Mouse (Mus musculus) hindbrain, embryonic 11.5 days (tissue): ENCODE measurements at regions not wholly inside any gene's neighbourhood (a gene's known extent, or its start where the extent isn't known, plus 50 kb on each side); places are given as distances from the start of the nearest gene placed in this dataset.

ENCODE experiments used
- ATAC-seq: fragments of 200-750 bp; cut with Nextera tagmentation; 2 replicates; pipeline ENCODE4 v1.8.0; 2017; ENCODE audit warnings: mild to moderate bottlenecking, moderate TSS enrichment, moderate library complexity; ENCODE audit not compliant: low FRiP score
- DNase-seq: peaks from one replicate; pipeline ENCODE4 v3.0.0-alpha.2; 2015; ENCODE audit warnings: low spot score
- H3K27ac ChIP-seq: fragments of 300-500 bp; sonication (generic); 2 replicates; pipeline ENCODE4 v1.5.1; 2014; ENCODE audit warnings: mild to moderate bottlenecking, low read depth, low read length
- H3K27me3 ChIP-seq: fragments of 300-500 bp; sonication (generic); 2 replicates; pipeline ENCODE4 v1.6.1; 2014; ENCODE audit warnings: mild to moderate bottlenecking, low read length, moderate library complexity, mixed read lengths; ENCODE audit not compliant: control insufficient read depth, insufficient read depth
- H3K36me3 ChIP-seq: fragments of 300-500 bp; sonication (generic); 2 replicates; pipeline ENCODE4 v1.6.1; 2014; ENCODE audit warnings: mild to moderate bottlenecking, low read length, moderate library complexity, mixed read lengths; ENCODE audit not compliant: control insufficient read depth, insufficient read depth
- H3K4me1 ChIP-seq: fragments of 300-500 bp; sonication (generic); replicated peaks from 2 replicates; pipeline ENCODE4 v1.6.1; 2014; ENCODE audit warnings: low read length, mixed read lengths; ENCODE audit not compliant: control insufficient read depth, insufficient read depth
- H3K4me2 ChIP-seq: fragments of 300-500 bp; sonication (generic); replicated peaks from 2 replicates; pipeline ENCODE4 v1.6.1; 2014; ENCODE audit warnings: mild to moderate bottlenecking, low read depth, low read length
- H3K4me3 ChIP-seq: fragments of 300-500 bp; sonication (generic); 2 replicates; pipeline ENCODE4 v1.5.1; 2014; ENCODE audit warnings: low read depth, low read length
- H3K9ac ChIP-seq: fragments of 300-500 bp; sonication (generic); 2 replicates; pipeline ENCODE4 v1.6.1; 2014; ENCODE audit warnings: low read depth, low read length
- H3K9me3 ChIP-seq: fragments of 300-500 bp; sonication (generic); 2 replicates; pipeline ENCODE4 v1.6.1; 2016; ENCODE audit warnings: low read length; ENCODE audit not compliant: control insufficient read depth
- WGBS: fragments of 180-500 bp; shearing (Covaris S2); extraction: QIAGEN DNeasy Blood & Tissue Kit; methylation state at CpG from one replicate; pipeline ENCODE4 v1.1.7; 2014; 5-methylcytosine and 5-hydroxymethylcytosine counted together

DNA sequence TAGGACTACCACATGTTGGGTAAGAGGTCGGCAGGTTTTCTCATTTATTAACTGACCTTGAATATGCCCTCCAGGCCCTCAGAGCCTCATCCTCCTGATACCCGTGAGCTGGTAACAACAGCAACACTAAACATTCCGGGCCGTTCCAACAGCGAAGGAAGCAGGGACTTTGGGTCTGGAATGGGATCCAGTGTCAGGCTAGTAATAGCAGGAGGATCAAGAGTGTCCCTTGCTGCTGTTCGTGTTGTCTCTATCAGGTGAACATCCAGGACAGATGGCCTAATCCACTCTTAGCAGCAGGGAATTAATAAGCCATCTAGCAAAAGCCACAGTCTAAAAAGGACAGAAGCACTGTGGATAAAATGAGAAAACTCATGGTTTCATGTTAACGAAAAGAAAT is 106.7 kb downstream of the Cpeb2 start:
- no peak overlapping the region for H3K4me3 ChIP-seq
- no peak overlapping the region for H3K4me2 ChIP-seq
- ATAC-seq (no peak), DNase-seq (no peak)
- H3K9me3 ChIP-seq: no peaks in the 10 kb centered on the region
- no peak overlapping the region for H3K27ac ChIP-seq
- H3K27me3 ChIP-seq: no peaks in the 10 kb centered on the region
- H3K36me3 ChIP-seq: no peaks in the 10 kb centered on the region
- no peak overlapping the region for H3K9ac ChIP-seq
- 80% methylated on average over 7 of the region's 7 CpGs for WGBS
- H3K4me1 ChIP-seq: no peaks in the 10 kb centered on the region

DNA sequence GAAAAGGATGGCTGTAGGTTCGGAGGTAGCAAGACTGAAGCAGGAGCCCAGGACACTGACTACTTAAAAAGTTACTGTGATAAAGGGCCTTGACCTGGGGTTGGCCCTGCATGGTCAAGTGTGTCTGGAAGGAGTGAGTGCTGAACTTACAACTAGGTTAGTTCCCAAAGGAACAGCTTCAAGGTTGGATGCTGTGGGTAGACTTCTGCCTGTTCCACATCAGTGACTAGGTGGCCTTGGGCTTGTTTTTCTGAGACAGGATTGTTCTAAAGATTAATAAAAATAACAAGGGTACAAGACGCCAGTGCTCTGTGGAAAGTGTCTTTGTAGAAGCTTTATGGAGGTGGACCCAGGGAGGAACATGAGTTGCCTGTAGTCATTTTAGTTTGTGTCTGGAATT is 108.5 kb downstream of the Cpeb2 start:
- H3K36me3 ChIP-seq: no peaks in the 10 kb centered on the region
- H3K9ac ChIP-seq: no peak overlapping the region
- no peak overlapping the region for H3K4me2 ChIP-seq
- no peaks in the 10 kb centered on the region for H3K27me3 ChIP-seq
- no peak overlapping the region for H3K27ac ChIP-seq
- 91% methylated on average over 2 of the region's 2 CpGs for WGBS
- ATAC-seq (no peak), DNase-seq (no peak)
- H3K9me3 ChIP-seq: no peaks in the 10 kb centered on the region
- no peaks in the 10 kb centered on the region for H3K4me1 ChIP-seq
- H3K4me3 ChIP-seq: no peak overlapping the region

DNA sequence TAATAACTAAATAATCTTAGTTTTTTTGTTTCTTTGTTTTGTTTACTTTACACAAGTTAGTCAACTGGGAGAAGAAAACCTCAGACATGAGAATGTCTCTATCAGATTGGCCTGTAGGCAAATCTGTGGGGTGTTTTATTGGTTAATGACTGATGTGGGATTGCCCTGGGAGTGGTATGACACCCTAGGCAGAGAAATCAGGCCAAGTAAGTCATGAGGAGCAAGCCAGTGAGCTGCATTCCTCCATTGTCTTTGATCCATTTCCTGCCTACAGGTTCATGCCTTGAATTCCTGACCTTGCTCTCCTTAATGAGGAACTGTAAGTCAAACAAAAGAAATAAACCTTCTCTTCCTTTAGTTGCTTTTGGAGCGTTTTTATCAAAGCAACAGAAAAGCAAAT is 111.5 kb downstream of the Cpeb2 start:
- H3K36me3 ChIP-seq: no peaks in the 10 kb centered on the region
- no peak overlapping the region for H3K4me3 ChIP-seq
- H3K9ac ChIP-seq: no peak overlapping the region
- WGBS: 78% methylated on average over 1 of the region's 1 CpGs
- no peaks in the 10 kb centered on the region for H3K4me1 ChIP-seq
- DNase-seq (no peak), ATAC-seq (no peak)
- H3K4me2 ChIP-seq: no peak overlapping the region
- no peak overlapping the region for H3K27ac ChIP-seq
- no peaks in the 10 kb centered on the region for H3K9me3 ChIP-seq
- H3K27me3 ChIP-seq: no peaks in the 10 kb centered on the region

DNA sequence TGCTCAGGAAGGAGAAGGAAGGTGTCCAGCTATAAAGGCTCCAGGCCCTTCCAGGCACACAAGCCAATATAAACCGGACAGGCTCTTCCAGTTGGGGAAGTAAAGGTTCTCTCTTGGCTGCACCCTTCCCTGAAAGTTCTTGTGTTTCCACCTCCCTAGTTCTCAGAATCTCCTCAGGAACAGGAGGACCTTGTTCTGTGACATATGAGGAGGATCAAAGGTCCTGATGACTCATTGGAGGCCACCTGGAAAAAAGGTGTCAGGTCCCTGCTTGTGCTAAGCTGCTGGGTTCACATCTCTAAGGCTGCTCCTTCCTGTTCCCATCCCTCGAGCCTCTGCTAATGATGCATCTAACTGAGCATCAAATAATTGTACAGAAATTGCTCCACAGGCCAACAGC is 118.0 kb downstream of the Cpeb2 start:
- H3K4me3 ChIP-seq: no peak overlapping the region
- H3K4me1 ChIP-seq: no peaks in the 10 kb centered on the region
- H3K36me3 ChIP-seq: no peaks in the 10 kb centered on the region
- no peak for DNase-seq
- no peaks in the 10 kb centered on the region for H3K27me3 ChIP-seq
- no peak overlapping the region for H3K9ac ChIP-seq
- no peak for ATAC-seq
- H3K4me2 ChIP-seq: no peak overlapping the region
- H3K27ac ChIP-seq: no peak overlapping the region
- WGBS: 90% methylated on average over 2 of the region's 2 CpGs
- H3K9me3 ChIP-seq: no peaks in the 10 kb centered on the region

DNA sequence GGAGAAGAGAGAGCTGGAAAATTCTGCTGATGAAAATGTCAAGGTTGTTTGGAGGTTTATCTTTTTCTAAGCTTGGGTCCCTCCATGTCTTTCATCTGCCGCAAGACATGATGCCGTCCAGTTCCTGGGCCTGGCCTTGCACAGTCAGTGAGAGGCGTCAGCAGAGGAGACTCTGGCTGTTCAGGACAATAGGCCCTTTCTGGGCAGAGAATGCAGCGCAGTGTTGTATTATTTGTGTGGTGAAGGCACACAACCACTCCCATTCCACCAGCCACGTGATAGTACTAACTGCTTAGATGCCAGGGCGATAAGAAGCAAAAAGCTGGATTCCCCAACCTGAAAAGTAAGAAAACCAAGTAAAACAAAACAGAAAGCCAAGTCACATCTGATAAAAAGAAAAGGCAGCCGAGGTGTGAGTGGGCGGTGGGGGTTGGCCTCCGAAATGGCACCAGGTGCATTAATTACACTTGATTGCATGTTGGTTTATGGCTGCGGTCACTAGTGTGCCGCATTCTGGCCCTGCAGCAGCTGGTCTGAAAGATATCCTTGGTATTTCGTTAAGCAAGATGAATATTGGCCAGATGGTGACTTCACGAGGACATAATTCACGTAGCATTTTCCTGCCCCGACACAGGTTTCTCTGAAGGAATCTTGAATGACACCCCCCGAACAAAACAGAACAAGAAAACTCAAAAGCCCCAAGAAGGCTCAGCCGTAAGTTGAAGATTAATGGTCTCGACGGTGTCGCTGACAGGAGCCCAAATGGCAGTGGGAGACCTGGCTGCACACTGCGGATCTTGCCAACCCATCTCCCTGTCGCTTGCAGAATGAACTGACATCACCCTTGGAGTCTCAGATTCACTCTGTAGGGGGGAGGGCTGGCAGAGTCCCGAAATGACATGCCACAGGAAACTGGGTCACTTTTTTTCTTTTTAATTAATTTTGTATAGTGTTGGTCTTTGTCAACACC is 120.3 kb downstream of the Cpeb2 start:
- no peaks in the 10 kb centered on the region for H3K4me1 ChIP-seq
- no peak overlapping the region for H3K27ac ChIP-seq
- no peaks in the 10 kb centered on the region for H3K36me3 ChIP-seq
- no peaks in the 10 kb centered on the region for H3K27me3 ChIP-seq
- no peak overlapping the region for H3K4me3 ChIP-seq
- no peak overlapping the region for H3K4me2 ChIP-seq
- no peaks in the 10 kb centered on the region for H3K9me3 ChIP-seq
- ATAC-seq (peak; percentile 34; the same call in 1 of the 2 replicates), DNase-seq (peak; percentile 17)
- WGBS: 65% methylated on average over 23 of the region's 23 CpGs
- H3K9ac ChIP-seq: no peak overlapping the region

DNA sequence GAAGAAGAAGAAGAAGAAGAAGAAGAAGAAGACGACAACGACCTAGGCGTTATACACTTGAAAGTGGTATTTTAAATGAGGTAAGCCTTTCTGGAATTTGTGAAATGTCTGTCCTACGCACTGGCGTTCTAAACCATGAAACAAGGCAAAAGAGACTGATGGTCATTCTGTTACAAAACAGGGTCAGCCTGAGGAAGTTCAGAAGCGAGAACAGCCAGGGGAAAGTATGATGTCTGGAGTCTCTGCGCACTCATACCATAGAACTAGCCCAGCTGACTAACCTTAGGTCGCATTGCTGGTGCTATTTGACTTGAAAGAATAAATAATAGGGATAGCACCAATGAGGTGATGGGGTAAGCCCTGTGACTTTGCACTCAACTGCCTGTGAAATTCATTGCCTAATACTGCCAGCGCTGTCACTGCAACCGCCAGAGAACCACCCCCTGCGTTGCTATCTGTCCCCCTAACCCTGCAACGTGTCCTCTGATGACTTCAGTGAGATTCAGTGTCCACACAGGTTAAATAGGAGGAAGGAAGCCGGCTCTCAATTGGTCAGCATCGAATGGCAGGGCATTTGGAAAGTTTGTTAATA is 121.5 kb downstream of the Cpeb2 start:
- no peaks in the 10 kb centered on the region for H3K36me3 ChIP-seq
- H3K4me2 ChIP-seq: peak overlapping the region; percentile 24; the same call in 1 of the 2 replicates
- no peak overlapping the region for H3K9ac ChIP-seq
- no peaks in the 10 kb centered on the region for H3K4me1 ChIP-seq
- H3K27ac ChIP-seq: no peak overlapping the region
- H3K27me3 ChIP-seq: no peaks in the 10 kb centered on the region
- no peak overlapping the region for H3K4me3 ChIP-seq
- no peaks in the 10 kb centered on the region for H3K9me3 ChIP-seq
- DNase-seq: no peak
- ATAC-seq: peak; percentile 22; the same call in 1 of the 2 replicates
- WGBS: 52% methylated on average over 14 of the region's 14 CpGs

DNA sequence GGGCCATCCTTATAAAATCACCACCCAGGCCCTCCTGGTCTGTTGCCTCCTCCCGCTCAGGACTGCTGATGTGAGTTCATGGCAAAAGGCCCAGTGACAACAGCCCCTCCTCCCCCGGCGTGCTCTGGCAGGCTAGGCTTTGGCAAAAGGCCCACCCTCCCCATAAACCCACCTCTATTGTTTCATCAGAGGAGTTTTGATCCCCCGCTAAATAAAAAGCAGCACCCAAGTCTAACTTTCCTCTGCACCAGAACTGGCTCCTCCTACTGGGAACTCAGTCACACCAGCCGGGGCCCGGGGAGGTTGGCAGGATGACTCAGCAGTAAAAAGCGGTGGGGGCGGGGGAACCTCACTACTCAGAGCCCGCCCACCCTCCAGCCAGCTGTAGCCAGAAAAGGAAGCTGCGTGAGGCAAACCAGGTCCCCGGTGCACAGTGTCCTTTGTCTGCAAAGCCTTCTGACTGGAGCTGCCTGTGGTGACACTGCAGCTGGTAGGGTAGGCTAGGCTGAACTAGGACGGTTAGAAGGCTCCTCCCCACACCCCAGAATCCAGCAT is 122.1 kb downstream of the Cpeb2 start:
- ATAC-seq (peak; percentile 93), DNase-seq (peak; percentile 91)
- Histone ChIP-seq H3K9ac (peak overlapping the region; percentile 28; the same call in 1 of the 2 replicates), H3K27me3 (no peaks in the 10 kb centered on the region), H3K4me3 (peak overlapping the region; percentile 6; the same call in 1 of the 2 replicates), H3K36me3 (no peaks in the 10 kb centered on the region), H3K27ac (0 out of 2 replicates have a peak overlapping the region, but pooled peaks have one; percentile 18), H3K4me2 (peak overlapping the region; percentile 24), H3K4me1 (no peaks in the 10 kb centered on the region), H3K9me3 (no peaks in the 10 kb centered on the region)
- WGBS: 2% methylated on average over 12 of the region's 12 CpGs

DNA sequence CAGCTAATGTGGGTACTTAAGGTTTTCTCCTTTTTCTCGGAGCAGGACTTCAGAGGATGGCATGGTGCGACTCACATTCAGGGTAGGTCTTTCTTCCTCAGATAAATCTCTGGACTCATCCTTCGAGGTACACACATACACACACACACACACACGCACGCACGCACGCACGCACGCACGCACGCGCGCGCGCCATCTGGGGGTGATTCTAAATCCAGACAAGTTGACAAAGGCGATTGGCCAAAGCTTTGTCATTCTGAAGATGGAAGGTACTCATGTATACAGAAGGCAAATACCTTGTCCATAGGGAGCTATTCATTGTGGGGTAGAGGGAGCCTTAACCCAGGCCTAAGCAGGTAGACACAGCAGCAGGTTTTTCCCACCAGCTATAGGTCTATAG is 122.9 kb downstream of the Cpeb2 start:
- no peak overlapping the region for H3K4me3 ChIP-seq
- peak; percentile 43 for DNase-seq

More for the DNA sequence above, 122.9 kb downstream of the Cpeb2 start:
- no peaks in the 10 kb centered on the region for H3K4me1 ChIP-seq
- H3K9ac ChIP-seq: no peak overlapping the region; the same call in 1 of the 2 replicates
- 75% methylated on average over 16 of the region's 16 CpGs for WGBS
- no peak overlapping the region for H3K27ac ChIP-seq
- H3K27me3 ChIP-seq: no peaks in the 10 kb centered on the region
- H3K4me2 ChIP-seq: no peak overlapping the region; the same call in 1 of the 2 replicates
- H3K36me3 ChIP-seq: no peaks in the 10 kb centered on the region
- H3K9me3 ChIP-seq: no peaks in the 10 kb centered on the region
- ATAC-seq: peak; percentile 17; the same call in 1 of the 2 replicates
